Mouse (Mus musculus) embryonic facial prominence, embryonic 14.5 days (tissue): Measurements from ENCODE around the gene Pde4b. TPM values are rescaled to one million over a fixed set of nuclear protein-coding genes. Genes with fewer than 3 reads are reported as not detected.
"Not testable (repeated sequence)": the region's sequence is repeated elsewhere in the genome, so short reads cannot be mapped to it uniquely, and the experiment has no call there.

Experiments used
- ATAC-seq: fragments of 200-750 bp; cut with Nextera tagmentation; 2 replicates; pipeline ENCODE4 v1.8.0; 2017; ENCODE audit warnings: low read depth, moderate number of reproducible peaks, moderate TSS enrichment
- DNase-seq: peaks from one replicate; pipeline ENCODE4 v3.0.0-alpha.2; 2015; ENCODE audit warnings: low spot score
- H3K27ac ChIP-seq: fragments of 300-500 bp; sonication (generic); replicated peaks from 2 replicates; pipeline ENCODE4 v1.5.1; 2014; ENCODE audit warnings: low read depth, mild to moderate bottlenecking, low read length, moderate library complexity
- H3K27me3 ChIP-seq: fragments of 300-500 bp; sonication (generic); replicated peaks from 2 replicates; pipeline ENCODE4 v1.6.1; 2014; ENCODE audit warnings: low read length; ENCODE audit not compliant: control insufficient read depth, insufficient read depth
- H3K36me3 ChIP-seq: fragments of 300-500 bp; sonication (generic); 2 replicates; pipeline ENCODE4 v1.6.1; 2014; ENCODE audit warnings: low read length, mixed read lengths; ENCODE audit not compliant: control insufficient read depth, insufficient read depth
- H3K4me1 ChIP-seq: fragments of 300-500 bp; sonication (generic); 2 replicates; pipeline ENCODE4 v1.6.1; 2014; ENCODE audit warnings: antibody characterized with exemption, low read length; ENCODE audit not compliant: control insufficient read depth, insufficient read depth
- H3K4me2 ChIP-seq: fragments of 300-500 bp; sonication (generic); 2 replicates; pipeline ENCODE4 v1.6.1; 2014; ENCODE audit warnings: low read depth, mild to moderate bottlenecking, low read length, moderate library complexity, mixed read lengths
- H3K4me3 ChIP-seq: fragments of 300-500 bp; sonication (generic); 2 replicates; pipeline ENCODE4 v1.5.1; 2014; ENCODE audit warnings: low read depth, mild to moderate bottlenecking, low read length
- H3K9ac ChIP-seq: fragments of 300-500 bp; sonication (generic); 2 replicates; pipeline ENCODE4 v1.6.1; 2014; ENCODE audit warnings: low read depth, mild to moderate bottlenecking, low read length, moderate library complexity, mixed read lengths
- H3K9me3 ChIP-seq: fragments of 300-500 bp; sonication (generic); 2 replicates; pipeline ENCODE4 v1.6.1; 2016; ENCODE audit warnings: low read length; ENCODE audit not compliant: control insufficient read depth
- WGBS: fragments of 180-500 bp; shearing (Covaris S2); extraction: QIAGEN DNeasy Blood & Tissue Kit; methylation state at CpG from one replicate; pipeline ENCODE4 v1.1.7; 2014; 5-methylcytosine and 5-hydroxymethylcytosine counted together
- polyA plus RNA-seq: library from polyadenylated mRNA; unstranded; fragments of >200 nt; fragmentation: Nextera tagmentation; extraction: Ambion mirVana; gene quantifications from 2 replicates; pipeline ENCODE4 v1.2.1, GENCODE M21; 2014

Pde4b gene
- polyA plus RNA-seq: 19.1 and 19.4 TPM in 2 replicates

DNA sequence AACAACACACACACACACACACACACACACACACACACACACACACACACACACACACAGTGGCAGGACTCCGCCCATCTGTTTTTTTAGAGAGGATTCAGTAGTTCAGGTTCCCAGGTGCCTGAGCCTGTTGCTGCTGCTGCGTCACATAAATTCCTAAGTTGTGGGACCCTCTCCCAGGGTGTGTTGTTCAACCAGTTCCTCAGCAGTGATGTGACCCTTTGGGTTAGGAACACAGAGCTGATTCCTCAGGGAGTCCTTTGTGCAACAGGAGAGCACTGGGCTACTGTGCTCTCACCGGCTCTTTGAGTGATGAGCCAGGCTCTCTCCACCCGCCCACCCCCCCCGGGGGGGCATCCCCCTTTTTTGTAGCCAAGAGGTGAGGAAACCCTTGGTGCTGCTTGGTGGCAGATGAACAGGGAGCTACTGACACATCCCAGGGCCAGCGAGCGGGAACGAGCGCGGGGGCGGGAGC is at the start of gene Pde4b:
TSS of gene Pde4b (plus strand) at position 453 of the 475 bp plus-strand sequence.
- ATAC-seq (0 out of 2 replicates have a peak, but pooled peaks have one; percentile 30), DNase-seq (peak; percentile 28)
- Histone ChIP-seq H3K9ac (peak within 1 kb of the TSS; percentile 60), H3K36me3 (no peaks in the 10 kb centered on the region), H3K4me2 (peak within 1 kb of the TSS; percentile 98), H3K9me3 (no peaks in the 10 kb centered on the region), H3K4me1 (no peaks in the 10 kb centered on the region), H3K4me3 (peak within 1 kb of the TSS; percentile 57), H3K27me3 (peaks cover 45% of the 10 kb centered on the region), H3K27ac (no peak within 1 kb of the TSS)
- WGBS: 8% methylated on average over 11 of the region's 11 CpGs

DNA sequence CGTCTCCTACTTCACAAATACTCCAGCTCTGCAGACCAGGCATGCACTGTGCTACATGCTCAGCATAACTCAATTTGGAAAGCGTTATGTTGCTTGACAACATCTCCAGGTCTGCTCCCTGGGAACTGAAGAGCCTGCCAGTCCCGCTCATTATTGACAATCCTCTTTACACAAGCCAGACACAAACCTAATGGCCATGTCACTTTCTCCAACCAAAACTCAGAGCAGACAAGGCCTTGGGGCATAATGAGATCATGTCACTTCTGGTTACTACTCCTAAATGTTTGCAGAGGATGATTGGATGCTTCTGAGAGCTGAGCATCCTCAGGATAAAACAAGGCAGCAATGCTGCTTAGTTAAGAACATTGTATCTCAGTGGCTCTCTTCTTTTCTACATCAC is 47.2 kb upstream of the Pde4b start:
- Histone ChIP-seq H3K9me3 (no peaks in the 10 kb centered on the region), H3K4me1 (no peaks in the 10 kb centered on the region), H3K9ac (no peak overlapping the region), H3K27ac (no peak overlapping the region), H3K36me3 (no peaks in the 10 kb centered on the region), H3K4me3 (no peak overlapping the region), H3K4me2 (no peak overlapping the region), H3K27me3 (no peaks in the 10 kb centered on the region)
- peak; percentile 41 for DNase-seq
- peak; percentile 57; the same call in 1 of the 2 replicates for ATAC-seq
- 64% methylated on average over 3 of the region's 3 CpGs for WGBS

DNA sequence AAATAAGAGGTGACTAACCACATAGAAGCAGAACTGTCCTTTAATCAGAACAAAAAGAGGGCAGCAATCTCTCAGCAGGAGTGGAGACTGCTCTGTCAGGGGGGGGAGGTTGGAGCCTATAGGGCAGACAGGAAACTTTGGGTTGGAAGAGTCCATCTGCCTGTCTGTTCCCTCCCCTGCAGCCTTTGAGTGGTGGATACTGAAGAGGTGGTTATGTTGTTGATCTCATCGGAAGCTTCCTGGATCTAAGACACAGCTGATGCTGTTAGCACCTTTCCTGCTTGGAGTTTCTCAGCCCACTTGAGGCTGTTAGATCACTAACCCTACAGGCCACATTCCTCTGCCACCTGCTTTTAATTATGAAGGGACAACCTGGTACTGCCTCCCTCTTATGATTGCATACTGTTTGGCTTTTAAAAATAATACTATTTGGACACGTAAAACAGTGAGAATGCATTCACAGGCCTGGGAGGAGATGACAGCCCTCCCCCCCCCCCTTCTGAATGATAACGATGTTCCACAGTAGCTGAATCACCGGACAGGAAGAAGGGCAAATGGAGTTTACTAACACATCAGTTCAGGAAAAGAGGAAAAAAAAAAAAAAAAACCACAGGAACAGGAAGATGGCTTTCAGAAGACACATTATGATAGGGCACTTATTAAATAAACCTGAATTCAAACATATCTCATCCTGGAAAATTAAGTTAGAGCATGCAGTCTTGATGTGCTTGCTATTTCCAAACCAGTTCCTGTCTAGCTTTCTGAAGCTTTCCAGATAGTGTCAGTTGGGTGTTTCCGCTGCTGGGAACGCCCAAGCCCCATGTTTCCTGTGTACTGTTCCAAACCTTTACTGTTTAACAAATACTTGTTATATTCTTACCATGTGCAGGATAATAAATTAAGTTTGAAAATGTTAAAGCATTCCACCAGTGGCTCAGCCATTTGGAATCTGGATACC is 41.9 kb upstream of the Pde4b start:
- Histone ChIP-seq H3K27ac (no peak overlapping the region), H3K9ac (no peak overlapping the region), H3K4me3 (no peak overlapping the region), H3K9me3 (no peaks in the 10 kb centered on the region), H3K4me1 (no peaks in the 10 kb centered on the region), H3K36me3 (no peaks in the 10 kb centered on the region), H3K4me2 (no peak overlapping the region), H3K27me3 (no peaks in the 10 kb centered on the region)
- no peak for ATAC-seq
- no peak for DNase-seq
- 48% methylated on average over 6 of the region's 6 CpGs for WGBS

DNA sequence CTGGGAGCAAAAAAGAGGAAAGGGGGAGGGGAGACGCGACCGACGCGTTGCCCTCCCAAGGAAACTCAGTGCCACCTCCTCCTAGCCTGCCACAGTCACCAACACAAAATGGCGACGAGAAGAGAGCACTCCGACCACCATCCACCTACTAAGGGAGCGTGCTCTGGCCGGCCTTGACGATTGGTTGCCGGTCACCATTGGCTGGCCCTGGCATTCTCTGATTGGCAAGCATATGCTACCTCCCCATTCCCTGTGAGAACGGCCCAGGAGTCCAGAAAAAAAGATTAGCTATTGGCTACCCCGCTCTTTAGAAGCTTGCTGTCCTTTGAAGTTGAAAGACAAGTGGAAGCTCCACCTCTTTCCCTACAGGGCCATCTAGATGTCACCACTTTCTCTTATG is 38.0 kb upstream of the Pde4b start:
- H3K36me3 ChIP-seq, DNase-seq, H3K4me3 ChIP-seq, H3K9me3 ChIP-seq, H3K4me2 ChIP-seq, H3K9ac ChIP-seq, H3K27ac ChIP-seq, H3K27me3 ChIP-seq, H3K4me1 ChIP-seq: not testable (repeated sequence)
- peak; percentile 84; the same call in 1 of the 2 replicates for ATAC-seq
- 95% methylated on average over 14 of the region's 14 CpGs for WGBS

DNA sequence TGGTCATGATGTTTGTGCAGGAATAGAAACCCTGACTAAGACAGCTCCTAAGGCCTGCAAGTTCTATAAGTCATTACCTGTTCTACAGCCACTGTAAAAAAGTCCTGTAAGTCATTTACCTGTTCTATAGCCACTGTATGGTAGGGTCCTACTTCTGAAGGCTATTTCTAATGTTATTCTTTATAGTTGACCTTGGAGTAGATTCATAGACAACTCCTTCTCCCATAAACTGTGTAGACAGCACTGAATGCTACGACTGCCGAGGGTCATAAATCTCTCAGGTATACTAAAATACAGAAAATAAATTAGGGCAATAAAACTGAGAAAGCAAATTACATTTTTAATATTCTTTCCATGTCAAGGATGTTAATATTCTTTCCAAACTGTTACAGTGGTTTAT is 26.0 kb upstream of the Pde4b start:
- 86% methylated on average over 2 of the region's 2 CpGs for WGBS
- Histone ChIP-seq H3K27ac (no peak overlapping the region), H3K27me3 (no peaks in the 10 kb centered on the region), H3K36me3 (no peaks in the 10 kb centered on the region), H3K4me3 (no peak overlapping the region), H3K4me2 (no peak overlapping the region), H3K9me3 (no peaks in the 10 kb centered on the region), H3K9ac (no peak overlapping the region), H3K4me1 (no peaks in the 10 kb centered on the region)
- DNase-seq (no peak), ATAC-seq (no peak)

DNA sequence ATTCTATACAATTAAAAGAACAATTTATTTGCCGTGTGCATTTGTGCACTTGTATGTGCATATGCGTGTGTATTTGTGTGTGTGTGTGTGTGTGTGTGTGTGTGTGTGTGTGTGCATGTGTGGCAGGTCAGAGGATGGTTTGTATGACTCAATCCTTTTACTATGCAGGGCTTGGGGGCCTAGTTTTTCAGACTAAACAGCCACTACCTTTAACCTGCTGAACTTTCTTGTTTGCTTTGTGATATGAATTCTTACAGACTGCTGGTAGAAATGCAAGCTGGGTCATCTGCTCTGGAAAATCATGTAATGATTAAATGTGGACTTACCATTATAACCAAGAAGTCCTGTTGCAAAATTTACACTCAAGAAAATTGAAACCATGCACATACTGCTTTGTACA is 18.0 kb upstream of the Pde4b start:
- Histone ChIP-seq H3K4me3 (no peak overlapping the region), H3K27ac (no peak overlapping the region), H3K9ac (no peak overlapping the region), H3K36me3 (no peaks in the 10 kb centered on the region), H3K4me2 (no peak overlapping the region), H3K9me3 (no peaks in the 10 kb centered on the region), H3K4me1 (no peaks in the 10 kb centered on the region), H3K27me3 (no peaks in the 10 kb centered on the region)
- 82% methylated on average over 2 of the region's 2 CpGs for WGBS
- no peak for ATAC-seq
- no peak for DNase-seq

DNA sequence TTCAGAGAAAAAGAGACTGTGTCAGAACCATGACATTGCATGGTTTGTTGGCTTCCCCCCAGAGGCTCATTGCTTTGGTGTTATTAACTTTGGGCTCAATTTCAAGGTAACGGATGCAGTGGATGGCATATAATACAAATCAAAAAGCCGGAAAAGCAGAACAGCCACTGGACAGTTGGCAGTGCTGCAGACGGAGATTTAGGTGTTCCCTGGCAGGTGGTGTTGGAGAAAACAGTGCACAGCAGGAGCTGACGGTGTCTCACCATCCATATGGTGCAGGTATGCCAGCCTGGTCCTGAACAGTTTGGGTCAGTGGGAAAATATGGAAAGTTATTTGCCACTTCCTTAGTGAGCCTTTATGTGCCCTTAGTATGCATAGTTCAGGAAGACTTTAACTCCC is 1.0 kb upstream of the Pde4b start:
- H3K4me2 ChIP-seq: no peak overlapping the region
- no peak overlapping the region for H3K4me3 ChIP-seq
- H3K9me3 ChIP-seq: no peaks in the 10 kb centered on the region
- no peak for DNase-seq
- H3K27ac ChIP-seq: no peak overlapping the region
- no peaks in the 10 kb centered on the region for H3K36me3 ChIP-seq
- peaks cover 45% of the 10 kb centered on the region for H3K27me3 ChIP-seq
- 67% methylated on average over 4 of the region's 4 CpGs for WGBS
- no peak for ATAC-seq
- no peaks in the 10 kb centered on the region for H3K4me1 ChIP-seq
- no peak overlapping the region for H3K9ac ChIP-seq

DNA sequence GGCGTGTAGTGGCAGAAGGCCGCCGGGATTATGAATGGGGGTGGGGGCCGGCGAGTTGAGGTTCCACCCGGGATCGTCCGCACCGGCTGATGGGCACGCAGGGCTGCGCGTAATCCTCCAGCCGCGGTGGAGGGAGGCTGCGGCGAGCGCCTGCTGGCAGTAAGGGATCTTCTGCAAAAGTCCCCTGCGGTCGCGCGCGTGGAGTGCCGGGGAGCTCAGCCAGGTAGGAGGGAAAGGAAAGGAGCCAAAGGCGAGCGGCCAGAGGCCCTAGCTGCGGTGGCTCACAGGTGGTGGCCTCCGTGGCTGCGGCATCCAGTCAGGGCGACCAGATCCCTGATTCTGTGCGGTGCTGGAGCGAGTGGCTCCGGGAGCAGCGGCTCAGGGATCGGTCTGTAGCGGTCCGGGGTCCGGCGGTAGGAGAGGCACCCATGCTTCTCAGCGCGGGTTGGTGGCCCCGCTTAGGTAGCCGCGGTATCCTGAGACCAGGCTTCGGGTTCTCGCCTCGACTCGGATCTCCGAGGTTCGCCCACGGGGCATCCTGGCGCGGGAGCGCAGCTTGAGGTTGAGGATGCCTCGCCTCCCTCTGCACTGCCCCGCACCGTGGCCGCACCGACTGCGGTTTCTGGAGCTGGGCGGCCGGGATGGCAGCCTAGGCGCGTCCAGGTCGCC is 357 bp downstream of the Pde4b start:
- Histone ChIP-seq H3K4me2 (peak overlapping the region; percentile 98), H3K36me3 (no peaks in the 10 kb centered on the region), H3K9ac (peak overlapping the region; percentile 60), H3K27ac (no peak overlapping the region), H3K4me1 (no peaks in the 10 kb centered on the region), H3K9me3 (no peaks in the 10 kb centered on the region), H3K27me3 (peaks cover 45% of the 10 kb centered on the region), H3K4me3 (peak overlapping the region; percentile 57)
- under 1% methylated on average over 42 of the region's 64 CpGs for WGBS
- ATAC-seq (peak; percentile 55; the same call in 1 of the 2 replicates), DNase-seq (peak; percentile 8)
